Mouse (Mus musculus) liver, embryonic 16.5 days (tissue): ENCODE data around the gene Synj1. TPM values are rescaled to one million over a fixed set of nuclear protein-coding genes. Genes with fewer than 3 reads are reported as not detected.

ENCODE experiments used
- ATAC-seq: fragments of 200-750 bp; cut with Nextera tagmentation; 2 replicates; pipeline ENCODE4 v1.8.0; 2017; ENCODE audit warnings: low read depth, mild to moderate bottlenecking, moderate number of reproducible peaks, moderate library complexity
- H3K27ac ChIP-seq: fragments of 300-500 bp; sonication (generic); 2 replicates; pipeline ENCODE4 v1.5.1; 2014; ENCODE audit warnings: mild to moderate bottlenecking, low read length
- H3K27me3 ChIP-seq: fragments of 300-500 bp; sonication (generic); 2 replicates; pipeline ENCODE4 v1.6.1; 2014; ENCODE audit warnings: low read depth, low read length, mixed read lengths; ENCODE audit not compliant: control insufficient read depth, insufficient read depth
- H3K36me3 ChIP-seq: fragments of 300-500 bp; sonication (generic); 2 replicates; pipeline ENCODE4 v1.6.1; 2014; ENCODE audit warnings: mild to moderate bottlenecking; ENCODE audit not compliant: control insufficient read depth, insufficient read depth
- H3K4me1 ChIP-seq: fragments of 300-500 bp; sonication (generic); 2 replicates; pipeline ENCODE4 v1.6.1; 2014; ENCODE audit warnings: low read depth, low read length, mixed read lengths; ENCODE audit not compliant: control insufficient read depth
- H3K4me2 ChIP-seq: fragments of 300-500 bp; sonication (generic); 2 replicates; pipeline ENCODE4 v1.6.1; 2014; ENCODE audit warnings: low read depth, low read length, mixed read lengths
- H3K4me3 ChIP-seq: fragments of 300-500 bp; sonication (generic); 2 replicates; pipeline ENCODE4 v1.5.1; 2014; ENCODE audit warnings: low read depth, mild to moderate bottlenecking, low read length
- H3K9ac ChIP-seq: fragments of 300-500 bp; sonication (generic); 2 replicates; pipeline ENCODE4 v1.6.1; 2014; ENCODE audit warnings: low read depth, low read length
- H3K9me3 ChIP-seq: fragments of 300-500 bp; sonication (generic); replicated peaks from 2 replicates; pipeline ENCODE4 v1.6.1; 2016; ENCODE audit warnings: low read length; ENCODE audit not compliant: control insufficient read depth
- WGBS: fragments of 180-500 bp; shearing (Covaris S2); extraction: QIAGEN DNeasy Blood & Tissue Kit; methylation state at CpG from one replicate; pipeline ENCODE4 v1.1.7; 2014; ENCODE audit not compliant: insufficient replicate concordance; 5-methylcytosine and 5-hydroxymethylcytosine counted together
- polyA plus RNA-seq: library from polyadenylated mRNA; unstranded; fragments of >200 nt; fragmentation: Nextera tagmentation; extraction: Ambion mirVana; gene quantifications from 2 replicates; pipeline ENCODE4 v1.2.1, GENCODE M21; 2015

Gene Synj1
- polyA plus RNA-seq, 1 experiment from 2014 or later, result 23.8 TPM

GRCm38 (mm10) chr16:91043461-91044248 is 32.5 kb upstream of the Synj1 start:
- under 1% methylated on average over 57 of the region's 63 CpGs for WGBS
- no peaks in the 10 kb centered on the region for H3K9me3 ChIP-seq
- H3K4me3 ChIP-seq, result peak overlapping the region; percentile 96
- H3K4me1 ChIP-seq, result peaks cover 18% of the 10 kb centered on the region
- peak overlapping the region; percentile 92 for H3K27ac ChIP-seq
- ATAC-seq, result peak; percentile 38
- H3K9ac ChIP-seq, result peak overlapping the region; percentile 96
- H3K36me3 ChIP-seq, result peaks cover 5% of the 10 kb centered on the region; the same call in 1 of the 2 replicates
- peak overlapping the region; percentile 78 for H3K4me2 ChIP-seq
- no peaks in the 10 kb centered on the region for H3K27me3 ChIP-seq

- peaks cover 18% of the 10 kb centered on the region for H3K4me1 ChIP-seq
- H3K27ac ChIP-seq, result no peak overlapping the region
- WGBS, result 38% methylated on average over 1 of the region's 1 CpGs
- peak overlapping the region; percentile 78 for H3K4me2 ChIP-seq
- H3K4me3 ChIP-seq, result peak overlapping the region; percentile 48
- no peaks in the 10 kb centered on the region for H3K9me3 ChIP-seq
- H3K9ac ChIP-seq, result peak overlapping the region; percentile 41; the same call in 1 of the 2 replicates
- H3K27me3 ChIP-seq, result no peaks in the 10 kb centered on the region
- peaks cover 10% of the 10 kb centered on the region; the same call in 1 of the 2 replicates for H3K36me3 ChIP-seq
- no peak for ATAC-seq
Observed at GRCm38 (mm10) chr16:91042640-91043039, 31.5 kb upstream of the Synj1 start.

GRCm38 (mm10) chr16:91035866-91036265 is 24.8 kb upstream of the Synj1 start:
- Histone ChIP-seq H3K9ac (no peak overlapping the region), H3K4me1 (peaks cover 5% of the 10 kb centered on the region), H3K4me2 (no peak overlapping the region), H3K9me3 (no peaks in the 10 kb centered on the region), H3K36me3 (peaks cover 56% of the 10 kb centered on the region), H3K27me3 (no peaks in the 10 kb centered on the region), H3K4me3 (no peak overlapping the region), H3K27ac (no peak overlapping the region)
- WGBS, result 85% methylated on average over 10 of the region's 10 CpGs
- no peak for ATAC-seq

GRCm38 (mm10) chr16:91030751-91031150 is 19.6 kb upstream of the Synj1 start:
- no peak overlapping the region for H3K9ac ChIP-seq
- WGBS, result 82% methylated on average over 4 of the region's 4 CpGs
- no peaks in the 10 kb centered on the region for H3K9me3 ChIP-seq
- no peak for ATAC-seq
- H3K27ac ChIP-seq, result no peak overlapping the region
- H3K4me1 ChIP-seq, result no peaks in the 10 kb centered on the region
- no peaks in the 10 kb centered on the region for H3K27me3 ChIP-seq
- H3K36me3 ChIP-seq, result peaks cover 76% of the 10 kb centered on the region
- no peak overlapping the region for H3K4me2 ChIP-seq
- no peak overlapping the region for H3K4me3 ChIP-seq

GRCm38 (mm10) chr16:91029901-91030300 is 18.8 kb upstream of the Synj1 start:
- no peak overlapping the region for H3K4me3 ChIP-seq
- no peak for ATAC-seq
- H3K36me3 ChIP-seq, result peaks cover 78% of the 10 kb centered on the region
- no peak overlapping the region for H3K4me2 ChIP-seq
- H3K9me3 ChIP-seq, result no peaks in the 10 kb centered on the region
- 84% methylated on average over 2 of the region's 2 CpGs for WGBS
- H3K27ac ChIP-seq, result no peak overlapping the region
- no peaks in the 10 kb centered on the region for H3K27me3 ChIP-seq
- no peaks in the 10 kb centered on the region for H3K4me1 ChIP-seq
- no peak overlapping the region for H3K9ac ChIP-seq

- H3K27ac ChIP-seq, result no peak overlapping the region
- H3K4me1 ChIP-seq, result no peaks in the 10 kb centered on the region
- ATAC-seq, result no peak
- H3K4me2 ChIP-seq, result no peak overlapping the region
- no peaks in the 10 kb centered on the region for H3K27me3 ChIP-seq
- no peaks in the 10 kb centered on the region for H3K9me3 ChIP-seq
- WGBS, result 86% methylated on average over 8 of the region's 8 CpGs
- peaks cover 78% of the 10 kb centered on the region for H3K36me3 ChIP-seq
- no peak overlapping the region for H3K9ac ChIP-seq
- H3K4me3 ChIP-seq, result no peak overlapping the region
Observed at GRCm38 (mm10) chr16:91029161-91029743, 18.1 kb upstream of the Synj1 start.

GRCm38 (mm10) chr16:91026290-91026689 is 15.2 kb upstream of the Synj1 start:
- no peak overlapping the region for H3K4me3 ChIP-seq
- no peaks in the 10 kb centered on the region for H3K4me1 ChIP-seq
- H3K9ac ChIP-seq, result no peak overlapping the region
- ATAC-seq, result no peak
- no peak overlapping the region for H3K27ac ChIP-seq
- peaks cover 2% of the 10 kb centered on the region; the same call in 1 of the 2 replicates for H3K9me3 ChIP-seq
- no peaks in the 10 kb centered on the region for H3K27me3 ChIP-seq
- 90% methylated on average over 4 of the region's 4 CpGs for WGBS
- H3K36me3 ChIP-seq, result peaks cover 78% of the 10 kb centered on the region
- no peak overlapping the region for H3K4me2 ChIP-seq

- no peak for ATAC-seq
- no peaks in the 10 kb centered on the region for H3K27me3 ChIP-seq
- H3K27ac ChIP-seq, result no peak overlapping the region
- peaks cover 2% of the 10 kb centered on the region; the same call in 1 of the 2 replicates for H3K9me3 ChIP-seq
- H3K36me3 ChIP-seq, result peaks cover 83% of the 10 kb centered on the region
- 83% methylated on average over 1 of the region's 1 CpGs for WGBS
- H3K4me3 ChIP-seq, result no peak overlapping the region
- H3K4me2 ChIP-seq, result no peak overlapping the region
- no peak overlapping the region for H3K9ac ChIP-seq
- H3K4me1 ChIP-seq, result no peaks in the 10 kb centered on the region
Observed at GRCm38 (mm10) chr16:91023384-91023783, 12.3 kb upstream of the Synj1 start.

- no peak overlapping the region for H3K4me3 ChIP-seq
- no peak for ATAC-seq
- WGBS, result 83% methylated on average over 10 of the region's 10 CpGs
- no peak overlapping the region for H3K4me2 ChIP-seq
- no peaks in the 10 kb centered on the region for H3K27me3 ChIP-seq
- no peak overlapping the region for H3K27ac ChIP-seq
- H3K36me3 ChIP-seq, result peaks cover 76% of the 10 kb centered on the region
- no peak overlapping the region for H3K9ac ChIP-seq
- H3K9me3 ChIP-seq, result peaks cover 2% of the 10 kb centered on the region; the same call in 1 of the 2 replicates
- no peaks in the 10 kb centered on the region for H3K4me1 ChIP-seq
Observed at GRCm38 (mm10) chr16:91020842-91021483, 9.9 kb upstream of the Synj1 start.
